Mouse (Mus musculus) mouse trophoblast stem cell (cell line): ENCODE data around the gene L3mbtl2.
"Not testable (repeated sequence)": the region's sequence is repeated elsewhere in the genome, so short reads cannot be mapped to it uniquely, and the experiment has no call there.

Experiments
- in situ Hi-C, 2 experiments: fragments of 300-500 bp; cut with MseI, MboI; formaldehyde crosslinking; loops; 2 replicates in 1 of 2; 3 replicates in 1 of 2; pipeline ENCODE4 v1.15.1; 2025

Gene L3mbtl2

DNA sequence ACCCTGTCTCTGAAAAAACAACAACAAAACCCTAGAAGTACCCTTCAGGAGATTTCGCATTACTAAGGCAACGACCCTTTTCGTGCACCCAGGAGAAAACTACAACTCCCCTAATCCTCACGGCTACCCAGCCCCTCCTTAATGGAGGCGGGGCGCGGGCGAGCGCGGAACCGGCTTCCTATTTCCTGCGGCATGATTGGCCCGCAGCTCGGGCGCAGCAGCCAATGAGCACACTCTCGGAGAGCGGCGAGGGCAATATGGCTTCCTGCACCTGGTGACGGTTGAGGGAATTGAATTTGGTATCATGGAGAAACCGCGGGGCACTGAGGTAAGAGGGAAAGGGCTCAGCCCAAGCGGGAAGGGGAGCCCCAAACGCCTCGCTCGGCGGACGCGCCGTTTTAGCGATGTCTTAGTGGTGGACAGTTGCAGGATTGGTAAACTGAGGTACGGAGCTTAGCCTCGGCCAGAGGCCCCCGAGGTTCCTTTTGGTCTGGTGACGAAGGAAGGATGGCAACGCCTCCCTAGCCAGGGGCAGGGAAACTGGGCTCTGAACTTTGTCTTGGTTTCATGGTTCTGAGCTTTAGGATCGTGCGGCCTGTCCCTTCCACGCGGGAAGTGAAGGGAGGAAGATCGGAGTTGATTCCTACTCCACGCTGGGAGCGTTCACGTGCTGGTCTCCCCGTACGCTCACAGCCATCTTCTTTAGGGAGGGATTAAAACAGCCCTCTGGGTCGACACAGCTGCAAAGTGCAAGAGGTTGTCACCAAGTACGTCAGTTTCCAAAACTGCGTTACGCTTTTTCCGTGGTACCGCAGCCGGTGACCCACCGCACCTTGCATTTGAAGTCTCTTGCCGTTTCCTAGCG is at the start of gene L3mbtl2:
L3mbtl2 (plus strand) TSS at position 193 of the 865 bp plus-strand sequence.
- in situ Hi-C loops, result no loop called here

DNA sequence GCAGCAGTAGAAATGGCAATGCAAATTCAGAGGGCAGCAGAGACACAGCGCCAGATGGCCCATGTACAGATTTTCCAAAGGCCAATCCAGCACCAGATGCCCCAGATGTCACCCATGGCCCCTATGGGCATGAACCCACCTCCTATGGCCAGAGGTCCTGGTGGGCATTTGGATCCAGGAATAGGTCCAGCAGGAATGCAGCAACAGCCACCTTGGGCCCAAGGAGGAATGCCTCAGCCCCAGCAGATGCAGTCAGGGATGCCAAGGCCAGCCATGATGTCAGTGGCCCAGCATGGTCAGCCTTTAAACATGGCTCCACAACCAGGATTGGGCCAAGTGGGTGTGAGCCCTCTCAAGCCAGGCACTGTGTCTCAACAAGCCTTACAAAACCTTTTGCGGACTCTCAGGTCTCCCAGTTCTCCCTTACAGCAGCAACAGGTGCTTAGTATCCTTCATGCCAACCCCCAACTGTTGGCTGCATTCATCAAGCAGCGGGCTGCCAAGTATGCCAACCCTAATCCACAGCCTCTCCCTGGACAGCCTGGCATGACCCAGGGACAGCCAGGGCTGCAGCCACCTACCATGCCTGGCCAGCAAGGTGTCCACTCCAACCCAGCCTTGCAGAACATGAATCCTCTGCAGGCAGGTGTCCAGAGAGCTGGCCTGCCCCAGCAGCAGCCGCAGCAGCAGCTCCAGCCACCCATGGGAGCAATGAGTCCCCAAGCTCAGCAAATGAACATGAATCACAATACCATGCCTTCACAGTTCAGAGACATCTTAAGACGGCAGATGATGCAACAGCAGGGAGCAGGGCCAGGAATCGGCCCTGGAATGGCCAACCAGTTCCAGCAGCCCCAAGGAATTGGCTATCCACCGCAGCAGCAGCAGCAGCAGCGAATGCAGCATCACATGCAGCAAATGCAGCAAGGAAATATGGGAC is 13.9 kb upstream of the L3mbtl2 start:
- in situ Hi-C loops, result no loop called here

DNA sequence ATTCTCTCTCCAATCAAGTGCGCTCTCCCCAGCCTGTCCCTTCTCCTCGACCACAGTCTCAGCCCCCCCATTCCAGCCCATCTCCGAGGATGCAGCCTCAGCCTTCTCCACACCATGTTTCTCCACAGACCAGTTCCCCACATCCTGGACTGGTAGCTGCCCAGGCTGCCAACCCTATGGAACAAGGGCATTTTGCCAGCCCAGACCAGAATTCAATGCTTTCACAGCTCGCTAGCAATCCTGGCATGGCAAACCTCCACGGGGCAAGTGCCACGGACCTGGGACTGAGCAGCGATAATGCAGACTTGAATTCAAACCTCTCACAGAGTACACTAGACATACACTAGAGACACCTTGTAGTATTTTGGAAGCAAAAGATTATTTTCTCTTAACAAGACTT is 13.1 kb upstream of the L3mbtl2 start:
- in situ Hi-C loops, result no loop called here

DNA sequence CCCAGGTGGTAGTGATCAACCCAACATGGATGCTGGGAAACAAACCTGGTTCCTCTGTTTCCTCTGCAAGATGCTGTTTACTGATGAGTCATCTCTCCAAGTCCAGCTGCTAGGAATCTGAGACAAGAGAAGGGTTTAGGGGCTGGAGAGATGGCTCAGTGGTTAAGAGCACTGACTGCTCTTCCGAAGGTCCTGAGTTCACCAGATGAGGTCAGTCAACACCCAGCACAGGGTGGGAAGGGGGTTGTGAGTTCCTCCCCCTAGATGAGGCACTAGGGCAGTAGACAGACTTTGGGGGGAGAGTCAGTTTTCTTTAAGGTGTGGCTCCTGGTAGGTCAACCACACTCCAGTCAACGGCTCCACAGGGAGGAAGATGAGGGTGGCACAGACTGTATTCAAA is 2.0 kb upstream of the L3mbtl2 start:
- in situ Hi-C loops, result no loop called here

DNA sequence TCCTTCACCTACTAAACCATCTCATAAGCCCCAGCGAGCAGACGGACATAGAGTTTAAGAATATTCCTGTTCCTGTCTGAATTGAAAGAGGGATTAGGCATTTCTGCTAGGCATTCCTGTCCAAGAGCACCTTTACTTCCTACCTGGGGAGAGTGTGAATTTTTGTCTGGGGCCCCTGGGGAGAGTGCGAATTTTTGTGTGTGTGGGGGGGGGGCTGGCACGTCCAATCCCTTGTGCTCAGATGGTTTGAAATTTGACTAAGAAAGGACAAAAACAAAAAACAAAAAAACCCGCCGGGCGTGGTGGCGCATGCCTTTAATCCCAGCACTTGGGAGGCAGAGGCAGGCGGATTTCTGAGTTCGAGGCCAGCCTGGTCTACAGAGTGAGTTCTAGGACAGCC is 408 bp upstream of the L3mbtl2 start:
- in situ Hi-C loops, result no loop called here

DNA sequence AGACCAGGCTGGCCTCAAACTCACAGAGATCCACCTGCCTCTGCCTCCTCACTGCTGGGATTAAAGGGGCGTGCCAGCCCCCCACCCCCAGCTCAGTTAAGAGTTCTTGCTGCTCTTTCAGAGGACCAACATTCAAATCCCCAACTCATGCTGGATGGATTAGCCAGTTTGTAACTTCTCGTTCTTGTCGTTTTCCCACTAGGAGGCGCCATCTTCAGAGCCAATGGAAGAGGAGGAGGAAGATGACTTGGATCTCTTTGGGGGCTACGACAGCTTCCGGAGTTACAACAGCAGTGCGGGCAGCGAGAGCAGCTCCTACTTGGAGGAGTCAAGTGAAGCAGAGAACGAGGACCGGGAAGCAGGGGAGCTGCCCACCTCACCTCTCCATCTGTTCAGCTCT is 3.3 kb downstream of the L3mbtl2 start:
- in situ Hi-C loops, result no loop called here

DNA sequence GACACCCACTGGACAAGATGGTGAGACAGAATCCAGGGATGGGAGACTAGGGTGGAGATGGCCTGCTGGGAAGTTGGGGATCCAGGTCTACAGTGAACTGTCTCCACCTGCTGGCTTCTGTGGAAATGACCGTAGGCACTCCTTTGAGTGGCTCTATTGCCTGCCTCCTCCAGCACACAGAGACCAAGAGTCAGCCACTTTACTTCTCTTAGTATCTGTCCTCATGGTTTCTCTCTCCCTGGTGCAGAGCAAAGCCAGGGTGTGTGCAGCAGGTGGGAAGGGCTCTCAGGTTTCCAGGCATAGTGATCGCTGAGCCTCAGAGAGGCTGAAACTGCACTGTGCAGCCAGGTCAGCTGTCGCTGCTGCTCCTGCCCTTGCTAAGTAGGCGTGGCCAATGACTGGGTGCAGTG is 6.5 kb downstream of the L3mbtl2 start:
- in situ Hi-C loops, result no loop called here

DNA sequence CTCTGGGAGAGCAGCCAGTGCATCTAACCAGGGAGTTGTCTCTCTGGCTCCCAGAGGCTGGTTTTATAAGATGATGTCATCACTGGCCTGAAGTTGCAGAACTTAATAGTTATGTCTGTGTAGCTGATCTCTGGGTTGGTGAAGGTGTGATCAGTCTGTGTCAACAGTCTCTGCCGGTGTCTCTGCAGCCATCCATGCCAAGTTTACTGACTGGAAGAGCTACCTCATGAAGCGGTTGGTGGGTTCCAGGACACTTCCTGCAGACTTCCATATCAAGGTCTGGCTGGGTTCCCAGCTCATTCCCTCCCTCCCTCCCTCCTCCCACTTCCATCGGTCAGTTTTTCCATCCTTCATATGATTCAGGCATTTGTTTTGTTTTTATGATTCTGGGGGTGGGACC is 12.9 kb downstream of the L3mbtl2 start:
- in situ Hi-C loops, result no loop called here

DNA sequence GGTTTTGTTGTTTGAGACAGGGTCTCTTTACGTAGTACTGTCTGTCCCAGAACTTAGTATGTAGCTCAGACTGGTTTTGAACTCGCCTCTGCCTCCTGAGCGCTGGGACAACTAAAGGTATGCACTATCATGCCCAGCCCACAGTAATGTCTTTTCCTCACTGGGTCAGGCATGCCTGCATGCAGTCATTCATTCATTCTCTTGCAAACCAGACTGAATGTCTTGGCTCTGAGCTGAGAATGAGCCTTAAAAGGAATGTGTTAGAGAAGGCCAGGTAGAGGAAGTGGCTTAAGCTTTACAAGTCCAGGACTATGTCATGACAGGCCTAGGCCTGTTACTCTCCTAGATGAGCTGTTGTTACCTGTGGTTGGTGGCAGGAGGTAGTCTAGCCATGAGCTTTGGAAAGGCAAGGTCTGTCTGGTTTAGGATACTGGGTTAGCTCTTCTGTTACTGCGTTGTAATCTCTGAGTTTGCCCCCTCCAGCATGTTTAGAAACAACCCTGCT is 16.7 kb downstream of the L3mbtl2 start:
- in situ Hi-C loops, result no loop called here

DNA sequence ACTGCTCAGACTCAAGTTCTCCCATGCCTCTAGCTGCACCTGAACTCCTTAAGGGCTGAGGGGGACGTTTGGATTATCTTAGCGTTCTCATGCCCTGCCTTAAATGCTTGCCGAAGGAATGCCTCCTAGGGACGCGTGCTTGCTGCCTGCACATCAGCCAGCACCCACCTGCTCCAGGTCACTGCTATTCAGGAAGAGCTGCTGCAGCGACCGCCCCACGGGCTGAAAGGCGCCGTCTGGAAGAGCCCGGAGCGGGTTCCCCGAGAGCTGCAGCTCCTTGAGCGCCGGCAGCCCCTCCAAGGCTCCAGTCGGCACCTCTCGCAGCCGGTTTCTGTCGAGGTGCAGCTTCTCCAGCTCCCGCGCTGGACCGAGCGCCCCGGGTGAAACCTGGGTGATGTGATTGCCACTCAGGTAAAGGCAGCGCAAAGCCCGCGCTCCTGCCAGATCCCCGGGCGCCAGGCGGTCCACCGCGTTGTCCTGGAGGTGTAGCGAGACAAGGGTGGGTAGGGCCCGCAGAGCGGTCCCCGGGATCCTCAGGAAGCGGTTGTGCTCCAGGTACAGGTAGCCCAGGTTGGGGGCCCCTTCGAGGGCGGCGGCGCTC is 29.8 kb downstream of the L3mbtl2 start:
- in situ Hi-C loops, result no loop called here

DNA sequence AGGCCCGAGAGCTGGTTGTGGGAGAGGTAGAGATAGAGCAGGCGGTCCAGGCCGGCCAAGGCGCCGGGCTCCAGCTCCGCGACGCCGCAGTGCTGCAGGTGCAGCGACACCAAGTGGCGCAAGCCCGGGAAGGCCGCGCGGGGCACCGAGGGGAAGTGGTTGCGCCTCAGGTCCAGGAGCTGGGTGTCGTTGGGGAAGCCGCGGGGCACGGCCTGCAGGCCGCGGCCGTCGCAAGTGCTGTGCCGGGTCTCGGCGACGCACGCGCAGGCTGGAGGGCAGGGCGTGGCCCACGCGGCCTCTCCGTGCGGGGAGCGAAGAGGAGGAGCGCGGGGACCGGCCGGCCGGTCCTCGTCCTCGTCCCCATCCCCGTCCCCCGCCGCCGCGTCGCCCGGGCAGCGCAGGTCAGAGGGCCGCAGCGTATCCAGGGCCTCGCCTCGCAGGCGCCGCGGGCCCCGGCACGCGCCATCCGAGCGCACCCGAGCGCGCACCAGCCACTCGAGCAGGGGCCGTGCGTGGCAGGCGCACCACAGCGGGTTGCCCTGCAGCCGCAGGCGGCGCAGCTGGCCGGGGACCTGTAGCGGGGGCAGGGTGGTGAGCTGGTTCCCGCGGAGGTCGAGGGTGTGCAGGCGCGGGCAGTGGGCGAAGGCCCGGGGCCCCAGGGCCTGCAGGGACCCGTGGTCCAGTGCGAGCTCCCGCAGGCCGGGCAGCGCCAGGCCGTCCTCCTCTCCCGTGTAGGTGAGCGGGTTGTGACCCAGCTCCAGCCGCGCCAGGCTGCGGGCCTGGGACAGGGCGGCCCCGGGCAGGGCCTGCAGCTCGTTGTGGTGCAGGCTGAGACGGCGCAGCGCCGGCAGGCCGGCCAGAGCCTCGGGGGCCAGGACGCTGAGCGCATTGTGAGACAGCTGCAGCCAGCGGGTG is 30.5 kb downstream of the L3mbtl2 start:
- in situ Hi-C loops, result no loop called here

DNA sequence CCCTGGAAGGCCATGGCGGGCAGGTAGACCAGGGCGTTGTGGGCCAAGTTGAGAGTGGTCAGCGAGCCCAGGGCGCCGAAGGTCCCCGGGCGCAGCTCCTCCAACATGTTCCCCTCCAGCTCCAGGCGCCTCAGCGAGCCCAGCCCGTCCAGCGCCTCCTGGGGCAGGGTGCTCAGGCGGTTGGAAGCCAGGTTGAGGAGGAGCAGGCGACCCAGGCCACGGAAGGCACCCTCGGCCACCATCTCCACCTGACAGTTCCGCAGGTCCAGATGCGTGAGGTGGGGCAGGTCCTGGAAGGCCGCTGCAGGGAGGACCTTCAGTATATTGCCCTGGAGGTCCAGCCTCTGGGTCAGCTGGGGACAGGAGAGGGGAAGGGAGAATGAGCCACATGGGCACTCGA is 31.2 kb downstream of the L3mbtl2 start:
- in situ Hi-C loops, result no loop called here

DNA sequence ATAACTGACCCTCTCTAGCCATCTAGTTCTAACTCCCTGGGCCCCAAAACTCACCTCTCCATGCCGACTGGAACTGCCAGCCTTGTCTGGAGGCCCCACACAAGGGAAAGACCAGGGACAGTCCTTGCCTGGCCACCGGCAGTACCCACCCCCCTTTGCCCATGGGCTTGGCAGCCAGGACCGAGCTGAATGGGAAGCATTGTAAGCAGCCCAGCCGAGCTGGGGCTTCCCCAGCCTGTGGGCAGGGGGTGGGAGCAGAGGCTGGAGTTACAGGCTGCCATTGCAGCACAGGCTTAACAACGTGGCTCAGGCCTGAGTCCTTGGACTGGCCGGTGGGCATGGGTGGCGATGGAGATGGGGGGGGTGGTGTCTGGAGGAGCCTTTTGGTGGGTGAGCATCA is 33.5 kb downstream of the L3mbtl2 start, which contains the start of gene Chadl:
Chadl (minus strand) TSS at position 113 of the 400 bp plus-strand sequence.
- in situ Hi-C loops, result no loop called here

DNA sequence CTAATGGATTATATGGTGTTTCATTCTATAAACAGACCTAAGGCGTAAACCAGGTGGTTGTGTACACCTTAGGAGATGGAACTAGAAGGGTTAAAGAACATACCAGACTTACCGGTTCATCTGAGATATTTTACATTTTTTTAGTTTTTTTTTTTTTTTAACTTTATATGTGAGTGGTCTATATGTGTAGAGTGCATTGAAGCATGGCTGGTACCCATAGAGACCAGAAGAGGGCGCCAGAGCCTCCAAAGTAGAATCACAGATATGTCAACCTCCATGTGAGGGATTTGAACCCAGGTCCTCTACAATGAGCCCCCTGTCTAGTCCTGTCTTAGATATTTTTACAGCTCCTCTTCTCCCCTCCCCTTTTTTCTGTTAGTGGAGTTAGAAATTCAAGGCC is 34.2 kb downstream of the L3mbtl2 start:
- in situ Hi-C loops, result no loop called here

DNA sequence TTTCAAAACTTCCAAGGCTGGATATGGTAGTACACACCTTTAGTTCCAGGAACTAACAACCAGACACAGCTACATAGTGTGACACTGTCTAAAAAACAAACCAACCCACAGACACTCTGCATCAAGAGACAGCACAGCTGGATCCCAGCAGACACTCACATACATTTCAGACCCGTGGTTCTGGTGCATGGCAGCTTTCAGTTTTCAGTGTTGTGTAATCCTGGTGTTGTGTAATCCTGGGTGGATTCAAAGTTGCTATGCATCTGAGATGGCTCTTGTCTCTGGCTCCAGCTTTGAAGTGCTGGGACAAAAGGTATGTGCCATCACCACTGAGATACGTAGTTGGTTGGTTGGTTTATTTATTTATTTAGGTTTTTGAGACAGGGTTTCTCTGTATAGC is 34.8 kb downstream of the L3mbtl2 start:
- in situ Hi-C loops, result no loop called here

DNA sequence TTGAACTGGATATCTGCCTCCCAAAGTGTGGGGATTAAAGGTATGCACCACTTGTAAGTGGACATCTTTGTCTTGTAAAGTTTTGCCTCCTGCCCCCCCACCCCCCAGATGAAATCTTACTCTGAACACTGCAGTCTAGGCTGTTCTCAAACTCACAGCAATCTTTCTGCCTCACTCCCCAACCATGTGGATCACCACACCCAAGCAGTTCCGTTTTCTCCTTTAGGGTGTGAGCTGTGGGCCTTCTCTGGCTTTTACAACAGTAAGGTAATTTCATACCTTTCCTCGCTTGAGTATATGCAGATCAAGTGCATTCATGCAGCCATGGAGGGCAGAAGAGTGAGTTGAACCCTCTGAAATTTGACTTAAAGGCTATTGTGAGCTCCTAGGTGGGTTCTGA is 36.5 kb downstream of the L3mbtl2 start:
- in situ Hi-C loops, result no loop called here

DNA sequence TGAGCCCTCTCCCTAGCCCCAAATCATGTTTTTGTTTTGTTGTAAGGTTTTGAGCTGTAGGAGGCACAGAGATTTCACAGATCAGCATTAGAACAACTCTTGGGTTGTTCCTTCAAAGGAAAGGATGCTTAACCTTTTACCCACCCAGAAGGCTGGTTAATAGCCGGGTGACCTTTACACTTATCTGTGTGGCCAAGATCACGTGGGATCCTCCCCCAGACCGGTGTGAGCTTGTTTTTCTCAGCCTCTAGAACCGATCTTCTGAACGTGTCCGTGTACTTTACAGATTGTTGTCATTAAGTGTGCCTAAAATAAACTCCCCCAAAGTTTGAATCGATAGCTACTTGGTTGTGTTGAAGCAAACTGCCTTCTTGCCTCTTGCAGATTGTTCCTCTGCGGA is 36.9 kb downstream of the L3mbtl2 start:
- in situ Hi-C loops, result no loop called here

DNA sequence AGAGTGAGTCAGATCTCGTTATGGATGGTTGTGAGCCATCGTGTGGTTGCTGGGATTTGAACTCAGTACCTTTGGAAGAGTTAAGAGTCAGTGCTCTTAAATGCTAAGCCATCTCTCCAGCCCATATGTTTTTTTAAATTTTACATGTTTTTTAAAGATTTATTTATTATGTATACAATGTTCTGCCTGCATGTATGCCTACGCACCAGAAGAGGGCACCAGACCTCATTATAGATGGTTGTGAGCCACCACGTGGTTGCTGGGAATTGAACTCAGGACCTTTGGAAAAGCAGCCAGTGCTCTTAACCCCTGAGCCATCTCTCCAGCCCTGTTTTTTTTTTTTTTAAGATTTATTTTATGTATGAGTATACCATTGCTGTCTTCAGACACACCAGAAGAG is 37.7 kb downstream of the L3mbtl2 start:
- in situ Hi-C loops, result not testable (repeated sequence)

DNA sequence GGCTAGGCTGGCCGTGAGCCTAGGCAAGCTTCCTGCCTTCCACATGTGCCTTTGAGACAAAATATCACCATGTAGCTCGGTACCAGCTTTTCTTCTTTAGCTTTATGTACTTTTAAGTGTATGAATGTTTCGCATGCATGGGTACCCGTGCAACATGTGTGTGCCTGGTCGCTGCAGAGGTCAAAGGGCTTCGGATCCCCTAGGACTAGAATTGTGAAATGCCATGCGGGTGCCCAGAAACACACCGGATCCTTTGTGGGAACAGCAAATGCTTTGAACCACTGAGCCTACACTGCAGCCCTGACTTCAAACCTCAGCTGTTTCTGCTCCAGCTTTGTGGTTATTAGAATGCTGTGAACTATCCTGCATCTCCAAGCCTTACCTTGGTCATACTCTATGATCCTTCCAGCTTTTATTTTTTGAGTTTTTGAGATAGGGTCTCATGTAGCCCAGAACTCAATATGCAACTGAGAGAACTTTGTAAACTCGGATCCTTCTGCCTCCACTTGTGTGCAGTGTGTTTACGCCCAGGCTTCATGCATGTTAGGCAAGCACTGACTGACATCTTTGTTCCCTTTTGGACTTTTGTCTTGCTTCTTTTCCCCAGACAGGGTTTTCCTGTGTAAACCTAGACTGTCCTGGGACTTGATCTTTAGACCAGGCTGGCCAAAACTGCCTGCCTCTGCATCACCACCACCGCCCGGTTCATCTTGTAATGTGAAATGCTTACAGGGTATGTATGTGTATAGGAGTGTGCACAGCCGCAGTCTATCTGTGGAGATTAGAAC is 38.8 kb downstream of the L3mbtl2 start:
- in situ Hi-C loops, result no loop called here

DNA sequence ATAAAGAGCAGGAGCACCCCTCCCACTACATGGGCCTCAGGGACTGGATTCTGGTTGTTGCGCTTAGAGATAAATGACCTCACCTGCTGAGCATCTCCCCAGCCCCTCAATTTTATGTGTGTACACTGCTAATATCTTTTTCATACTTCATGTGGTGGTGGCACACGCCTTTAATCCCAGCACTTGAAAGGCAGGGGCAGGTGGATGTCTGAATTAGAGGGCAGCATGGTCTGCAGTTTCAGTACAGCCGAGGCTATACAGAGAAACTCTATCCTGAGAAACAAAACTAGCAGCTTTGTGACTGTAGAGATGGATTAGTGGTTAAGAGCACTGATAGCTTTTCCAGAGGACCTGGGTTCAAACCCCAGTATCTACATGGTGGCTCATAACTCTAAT is 39.4 kb downstream of the L3mbtl2 start:
- in situ Hi-C loops, result no loop called here
